Mouse (Mus musculus): ENCODE measurements at regions not wholly inside any gene's neighbourhood (a gene's known extent, or its start where the extent isn't known, plus 50 kb on each side); places are given as distances from the start of the nearest gene placed in this dataset.

DNA sequence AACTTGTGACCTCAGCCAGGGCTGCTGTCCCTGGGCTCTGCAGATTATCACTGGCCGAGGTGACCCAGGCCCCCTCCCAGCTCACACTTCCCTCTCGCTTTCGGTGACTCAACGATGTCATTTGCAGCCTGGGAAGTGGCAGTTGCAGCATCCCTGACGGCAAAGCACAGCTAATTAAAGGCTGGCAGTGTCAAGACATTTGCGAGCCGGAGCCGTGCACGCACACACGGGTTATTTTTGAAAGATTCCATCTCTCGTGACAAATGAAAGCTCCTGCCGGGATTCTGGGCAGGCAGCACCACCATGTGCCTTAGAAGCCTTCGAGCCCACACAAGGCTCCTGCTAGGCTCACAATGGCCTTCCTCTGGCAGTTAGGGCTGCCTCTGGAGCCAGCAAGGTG is 164.7 kb upstream of the A430005L14Rik start:
- no peaks in the 10 kb centered on the region for H3K36me3 ChIP-seq (ENCODE audit: control insufficient read depth, insufficient read depth, low read length)
- no peak overlapping the region for H3K9ac ChIP-seq (replicated peaks; ENCODE audit: low read length)
- H3K4me2 ChIP-seq (ENCODE audit: low read length) = no peak overlapping the region
- peak; percentile 53 for DNase-seq
- H3K4me1 ChIP-seq (ENCODE audit: control insufficient read depth, insufficient read depth, low read length) = peaks cover 16% of the 10 kb centered on the region
- no peaks in the 10 kb centered on the region for H3K9me3 ChIP-seq (ENCODE audit: control insufficient read depth, low read length)
- WGBS = 29% methylated on average over 13 of the region's 13 CpGs
- ATAC-seq (ENCODE audit: low FRiP score, low TSS enrichment) = no peak
- H3K27me3 ChIP-seq (ENCODE audit: control insufficient read depth, insufficient read depth, low read length) = no peaks in the 10 kb centered on the region
- peak overlapping the region; percentile 27; the same call in 1 of the 2 replicates for H3K27ac ChIP-seq (replicated peaks; ENCODE audit: low read depth, low read length)
- H3K4me3 ChIP-seq (replicated peaks; ENCODE audit: low read depth, low read length) = no peak overlapping the region

- WGBS = 91% methylated on average over 7 of the region's 7 CpGs
- H3K27me3 ChIP-seq (ENCODE audit: control insufficient read depth, insufficient read depth, low read length) = no peaks in the 10 kb centered on the region
- H3K4me1 ChIP-seq (ENCODE audit: control insufficient read depth, insufficient read depth, low read length) = peaks cover 6% of the 10 kb centered on the region; the same call in 1 of the 2 replicates
- no peaks in the 10 kb centered on the region for H3K9me3 ChIP-seq (ENCODE audit: control insufficient read depth, low read length)
- H3K36me3 ChIP-seq (ENCODE audit: control insufficient read depth, insufficient read depth, low read length) = no peaks in the 10 kb centered on the region
- DNase-seq (no peak), ATAC-seq (ENCODE audit: low FRiP score, low TSS enrichment) (no peak)
- no peak overlapping the region for H3K4me3 ChIP-seq (replicated peaks; ENCODE audit: low read depth, low read length)
- H3K4me2 ChIP-seq (ENCODE audit: low read length) = no peak overlapping the region
- H3K27ac ChIP-seq (replicated peaks; ENCODE audit: low read depth, low read length) = no peak overlapping the region
- no peak overlapping the region for H3K9ac ChIP-seq (replicated peaks; ENCODE audit: low read length)
Observed at GRCm38 (mm10) chr4:153798061-153798460, 159.0 kb upstream of the A430005L14Rik start.

DNA sequence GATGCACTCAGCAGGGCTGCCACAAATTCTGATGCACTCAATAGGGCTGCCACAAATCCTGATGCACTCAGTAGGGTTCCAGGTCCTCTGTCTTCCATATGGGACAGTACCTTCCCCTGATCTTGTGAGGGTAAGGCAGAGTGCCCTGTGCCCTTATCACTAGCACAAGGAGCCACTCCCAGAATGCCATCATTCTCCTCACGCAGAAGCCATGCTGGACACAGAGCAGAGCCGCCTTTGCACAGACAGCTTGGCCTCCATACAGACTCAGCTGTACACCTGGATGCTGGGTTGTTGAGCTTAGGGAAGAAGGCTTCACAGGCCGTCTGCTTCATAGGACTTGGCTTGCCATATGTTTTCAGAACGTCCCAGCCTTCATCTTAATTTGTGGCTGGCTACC is 151.3 kb upstream of the A430005L14Rik start:
- H3K9ac ChIP-seq (replicated peaks; ENCODE audit: low read length) = peak overlapping the region; percentile 24; the same call in 1 of the 2 replicates
- 31% methylated on average over 4 of the region's 4 CpGs for WGBS

GRCm38 (mm10) chr4:153806180-153806692 is 150.8 kb upstream of the A430005L14Rik start:
- DNase-seq = peak; percentile 70
- WGBS = under 1% methylated on average over 10 of the region's 10 CpGs

More for the DNA sequence above, 151.3 kb upstream of the A430005L14Rik start:
- H3K27me3 ChIP-seq (ENCODE audit: control insufficient read depth, insufficient read depth, low read length) = no peaks in the 10 kb centered on the region
- H3K4me1 ChIP-seq (ENCODE audit: control insufficient read depth, insufficient read depth, low read length) = peaks cover 16% of the 10 kb centered on the region
- H3K36me3 ChIP-seq (ENCODE audit: control insufficient read depth, insufficient read depth, low read length) = no peaks in the 10 kb centered on the region
- no peak for ATAC-seq (ENCODE audit: low FRiP score, low TSS enrichment)
- peak overlapping the region; percentile 75 for H3K27ac ChIP-seq (replicated peaks; ENCODE audit: low read depth, low read length)
- peak overlapping the region; percentile 40 for H3K4me2 ChIP-seq (ENCODE audit: low read length)
- no peaks in the 10 kb centered on the region for H3K9me3 ChIP-seq (ENCODE audit: control insufficient read depth, low read length)
- DNase-seq = peak; percentile 24
- H3K4me3 ChIP-seq (replicated peaks; ENCODE audit: low read depth, low read length) = no peak overlapping the region

GRCm38 (mm10) chr4:153806820-153807436 is 150.1 kb upstream of the A430005L14Rik start:
- no peaks in the 10 kb centered on the region for H3K27me3 ChIP-seq (ENCODE audit: control insufficient read depth, insufficient read depth, low read length)
- H3K4me1 ChIP-seq (ENCODE audit: control insufficient read depth, insufficient read depth, low read length) = peaks cover 16% of the 10 kb centered on the region
- no peak overlapping the region for H3K4me3 ChIP-seq (replicated peaks; ENCODE audit: low read depth, low read length)
- no peaks in the 10 kb centered on the region for H3K9me3 ChIP-seq (ENCODE audit: control insufficient read depth, low read length)
- peak overlapping the region; percentile 24; the same call in 1 of the 2 replicates for H3K9ac ChIP-seq (replicated peaks; ENCODE audit: low read length)
- peak; percentile 76 for DNase-seq
- H3K27ac ChIP-seq (replicated peaks; ENCODE audit: low read depth, low read length) = peak overlapping the region; percentile 75
- ATAC-seq (ENCODE audit: low FRiP score, low TSS enrichment) = no peak
- WGBS = 17% methylated on average over 10 of the region's 10 CpGs
- no peaks in the 10 kb centered on the region for H3K36me3 ChIP-seq (ENCODE audit: control insufficient read depth, insufficient read depth, low read length)
- H3K4me2 ChIP-seq (ENCODE audit: low read length) = peak overlapping the region; percentile 40

More at GRCm38 (mm10) chr4:153806180-153806692, 150.8 kb upstream of the A430005L14Rik start:
- peak overlapping the region; percentile 75 for H3K27ac ChIP-seq (replicated peaks; ENCODE audit: low read depth, low read length)
- peak overlapping the region; percentile 24; the same call in 1 of the 2 replicates for H3K9ac ChIP-seq (replicated peaks; ENCODE audit: low read length)
- H3K4me3 ChIP-seq (replicated peaks; ENCODE audit: low read depth, low read length) = no peak overlapping the region
- H3K4me2 ChIP-seq (ENCODE audit: low read length) = peak overlapping the region; percentile 40
- H3K36me3 ChIP-seq (ENCODE audit: control insufficient read depth, insufficient read depth, low read length) = no peaks in the 10 kb centered on the region
- H3K9me3 ChIP-seq (ENCODE audit: control insufficient read depth, low read length) = no peaks in the 10 kb centered on the region
- H3K27me3 ChIP-seq (ENCODE audit: control insufficient read depth, insufficient read depth, low read length) = no peaks in the 10 kb centered on the region
- H3K4me1 ChIP-seq (ENCODE audit: control insufficient read depth, insufficient read depth, low read length) = peaks cover 16% of the 10 kb centered on the region
- no peak; the same call in 1 of the 2 replicates for ATAC-seq (ENCODE audit: low FRiP score, low TSS enrichment)

DNA sequence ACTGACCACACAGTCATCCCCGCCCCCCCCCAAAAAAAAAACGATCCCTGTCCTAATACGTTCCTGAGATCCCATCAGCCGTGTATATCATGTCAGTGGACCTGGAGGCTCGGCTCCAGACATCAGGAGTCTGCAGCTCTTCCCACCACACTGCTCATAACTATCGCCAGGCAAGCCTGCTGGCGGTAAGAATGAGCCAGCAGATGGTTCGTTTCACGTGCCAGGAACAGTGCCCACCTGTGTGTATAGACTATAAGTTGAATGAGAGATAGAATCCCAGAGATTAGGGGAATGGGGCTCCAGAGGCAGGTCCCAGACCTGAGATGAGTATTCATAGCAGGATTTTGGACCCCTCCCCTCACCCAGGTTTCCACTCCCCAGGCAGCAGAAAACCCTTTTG is 144.2 kb upstream of the A430005L14Rik start:
- Histone ChIP-seq H3K36me3 (ENCODE audit: control insufficient read depth, insufficient read depth, low read length) (no peaks in the 10 kb centered on the region), H3K27ac (replicated peaks; ENCODE audit: low read depth, low read length) (no peak overlapping the region), H3K4me3 (replicated peaks; ENCODE audit: low read depth, low read length) (no peak overlapping the region), H3K4me2 (ENCODE audit: low read length) (no peak overlapping the region), H3K9ac (replicated peaks; ENCODE audit: low read length) (no peak overlapping the region), H3K9me3 (ENCODE audit: control insufficient read depth, low read length) (no peaks in the 10 kb centered on the region), H3K27me3 (ENCODE audit: control insufficient read depth, insufficient read depth, low read length) (no peaks in the 10 kb centered on the region), H3K4me1 (ENCODE audit: control insufficient read depth, insufficient read depth, low read length) (no peaks in the 10 kb centered on the region)
- no peak for DNase-seq
- WGBS = 93% methylated on average over 9 of the region's 9 CpGs
- no peak for ATAC-seq (ENCODE audit: low FRiP score, low TSS enrichment)

- no peaks in the 10 kb centered on the region for H3K9me3 ChIP-seq (ENCODE audit: control insufficient read depth, low read length)
- no peak overlapping the region for H3K9ac ChIP-seq (replicated peaks; ENCODE audit: low read length)
- WGBS = 31% methylated on average over 9 of the region's 9 CpGs
- ATAC-seq (ENCODE audit: low FRiP score, low TSS enrichment) (no peak), DNase-seq (peak; percentile 53)
- H3K36me3 ChIP-seq (ENCODE audit: control insufficient read depth, insufficient read depth, low read length) = no peaks in the 10 kb centered on the region
- no peak overlapping the region for H3K4me2 ChIP-seq (ENCODE audit: low read length)
- H3K27ac ChIP-seq (replicated peaks; ENCODE audit: low read depth, low read length) = no peak overlapping the region
- H3K27me3 ChIP-seq (ENCODE audit: control insufficient read depth, insufficient read depth, low read length) = no peaks in the 10 kb centered on the region
- no peak overlapping the region for H3K4me3 ChIP-seq (replicated peaks; ENCODE audit: low read depth, low read length)
- H3K4me1 ChIP-seq (ENCODE audit: control insufficient read depth, insufficient read depth, low read length) = no peaks in the 10 kb centered on the region
Observed at GRCm38 (mm10) chr4:153827914-153828313, 129.1 kb upstream of the A430005L14Rik start.

- Histone ChIP-seq H3K4me1 (ENCODE audit: control insufficient read depth, insufficient read depth, low read length) (no peaks in the 10 kb centered on the region), H3K9me3 (ENCODE audit: control insufficient read depth, low read length) (no peaks in the 10 kb centered on the region), H3K4me3 (replicated peaks; ENCODE audit: low read depth, low read length) (no peak overlapping the region), H3K4me2 (ENCODE audit: low read length) (no peak overlapping the region), H3K9ac (replicated peaks; ENCODE audit: low read length) (no peak overlapping the region), H3K36me3 (ENCODE audit: control insufficient read depth, insufficient read depth, low read length) (no peaks in the 10 kb centered on the region), H3K27me3 (ENCODE audit: control insufficient read depth, insufficient read depth, low read length) (no peaks in the 10 kb centered on the region), H3K27ac (replicated peaks; ENCODE audit: low read depth, low read length) (no peak overlapping the region)
- DNase-seq (no peak), ATAC-seq (ENCODE audit: low FRiP score, low TSS enrichment) (no peak)
- 94% methylated on average over 9 of the region's 9 CpGs for WGBS
Observed at GRCm38 (mm10) chr4:153829766-153830165, 127.3 kb upstream of the A430005L14Rik start.

DNA sequence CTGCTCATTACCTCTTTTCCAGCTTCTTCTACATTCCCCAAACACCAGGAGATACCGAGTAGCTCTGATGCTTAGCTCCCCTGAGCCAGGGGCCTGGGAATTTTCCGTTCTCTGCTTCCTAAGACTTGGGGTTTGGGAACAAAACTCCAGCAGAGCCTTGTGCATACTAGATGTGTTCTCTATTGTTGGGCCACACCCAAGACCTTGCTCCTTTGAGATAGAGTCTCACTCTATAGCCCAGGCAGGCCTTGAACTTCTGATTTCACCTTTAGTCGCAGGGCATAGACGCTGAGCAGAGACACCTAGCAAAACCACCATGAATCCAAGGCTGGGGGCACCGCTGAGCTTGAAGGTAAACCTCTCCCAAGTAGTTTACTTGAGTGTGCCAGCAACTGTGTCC is 126.5 kb upstream of the A430005L14Rik start:
- H3K4me1 ChIP-seq (ENCODE audit: control insufficient read depth, insufficient read depth, low read length) = no peaks in the 10 kb centered on the region
- H3K9ac ChIP-seq (replicated peaks; ENCODE audit: low read length) = no peak overlapping the region
- no peaks in the 10 kb centered on the region for H3K27me3 ChIP-seq (ENCODE audit: control insufficient read depth, insufficient read depth, low read length)
- ATAC-seq (ENCODE audit: low FRiP score, low TSS enrichment) = no peak
- DNase-seq = no peak
- H3K36me3 ChIP-seq (ENCODE audit: control insufficient read depth, insufficient read depth, low read length) = no peaks in the 10 kb centered on the region
- H3K4me3 ChIP-seq (replicated peaks; ENCODE audit: low read depth, low read length) = no peak overlapping the region
- H3K9me3 ChIP-seq (ENCODE audit: control insufficient read depth, low read length) = no peaks in the 10 kb centered on the region
- no peak overlapping the region for H3K4me2 ChIP-seq (ENCODE audit: low read length)
- 90% methylated on average over 5 of the region's 5 CpGs for WGBS
- H3K27ac ChIP-seq (replicated peaks; ENCODE audit: low read depth, low read length) = no peak overlapping the region
